Mouse (Mus musculus): Measurements from ENCODE around the gene Hist2h2ab. TPM values are rescaled to one million over a fixed set of nuclear protein-coding genes. Genes with fewer than 3 reads are reported as not detected.
"Not testable (repeated sequence)": the region's sequence is repeated elsewhere in the genome, so short reads cannot be mapped to it uniquely, and the experiment has no call there.

Hist2h2ab gene
- total and polyA plus RNA-seq, 2 experiments from 2014 or later = 41.6 TPM; not detected in 1

DNA sequence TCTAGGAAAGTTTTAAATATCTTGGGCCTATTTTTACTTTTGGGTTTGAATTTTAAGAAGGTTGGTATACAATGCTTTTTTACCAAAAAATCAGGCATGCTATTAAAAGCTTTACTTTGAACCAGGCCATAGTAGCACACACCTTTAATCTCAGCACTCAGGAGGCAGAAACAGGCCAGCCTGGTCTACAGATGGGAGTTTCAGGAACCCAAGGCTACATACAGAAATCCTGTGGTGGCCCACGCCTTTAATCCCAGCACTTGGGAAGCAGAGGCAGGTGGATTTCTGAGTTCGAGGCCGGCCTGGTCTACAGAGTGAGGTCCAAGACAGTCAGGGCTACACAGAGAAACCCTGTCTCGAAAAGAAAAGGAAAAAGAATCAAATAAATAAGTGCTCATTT lies 47.9 kb downstream of the Hist2h2ab start:
- no peak overlapping the region for H3K9ac ChIP-seq (replicated peaks; ENCODE audit: low read depth, low read length)
- DNase-seq (ENCODE audit: low spot score) (no peak), ATAC-seq (ENCODE audit: insufficient read depth, low read depth) (no peak)
- TF ChIP-seq CTCF (IDR thresholded peaks at IDR 0.05; ENCODE audit: low read depth) (no peak), EP300 (IDR thresholded peaks at IDR 0.05; ENCODE audit: low read depth) (no peak)
- H3K9me3 ChIP-seq (replicated peaks; ENCODE audit: control insufficient read depth, low read length) = no peaks in the 10 kb centered on the region
- H3K4me1 ChIP-seq (ENCODE audit: control insufficient read depth, insufficient read depth) = peaks cover 17% of the 10 kb centered on the region; the same call in 1 of the 2 replicates
- H3K27ac ChIP-seq (ENCODE audit: low read depth) = 0 out of 2 replicates have a peak overlapping the region, but pooled peaks have one; percentile 92
- H3K4me3 ChIP-seq (ENCODE audit: low read depth, low read length) = no peak overlapping the region
- H3K36me3 ChIP-seq (replicated peaks; ENCODE audit: control insufficient read depth, insufficient read depth, low read length) = no peaks in the 10 kb centered on the region
- H3K27me3 ChIP-seq (ENCODE audit: control insufficient read depth, insufficient read depth, low read length) = no peaks in the 10 kb centered on the region
- peak overlapping the region; percentile 56; the same call in 1 of the 2 replicates for H3K4me2 ChIP-seq (ENCODE audit: low read depth, low read length)
- 89% methylated on average over 4 of the region's 4 CpGs for WGBS

DNA sequence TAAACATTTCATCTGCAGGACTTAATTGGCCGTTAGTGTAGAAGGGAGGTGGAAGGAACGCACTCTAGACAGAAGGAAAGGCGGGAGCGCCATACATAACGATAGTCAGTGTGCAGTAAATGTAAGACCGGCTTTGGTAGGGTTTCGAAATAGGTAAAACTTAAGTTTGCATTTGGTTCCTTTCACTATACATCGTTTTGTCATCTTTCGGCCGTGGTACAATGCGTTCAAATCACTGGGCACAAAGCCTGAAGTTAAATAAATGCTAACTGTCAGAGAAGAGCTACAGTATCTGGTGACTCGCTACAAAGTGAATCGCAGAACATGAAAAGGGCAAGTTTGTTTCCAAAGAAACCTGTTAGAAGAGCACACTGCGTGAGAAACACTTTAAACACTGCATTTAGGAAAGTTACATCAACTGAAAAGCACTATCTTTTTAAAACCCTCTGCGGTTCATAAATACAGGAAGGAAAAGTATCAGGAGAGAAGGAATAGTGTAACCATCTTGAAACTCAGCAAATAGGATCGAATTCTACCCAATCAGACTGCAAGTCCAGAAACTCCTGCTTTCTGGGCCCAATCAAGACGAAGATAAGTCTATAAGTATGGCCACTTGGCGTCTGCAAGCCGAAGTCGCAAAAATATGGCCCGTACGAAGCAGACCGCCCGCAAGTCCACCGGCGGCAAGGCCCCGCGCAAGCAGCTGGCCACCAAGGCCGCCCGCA lies 48.5 kb downstream of the Hist2h2ab start, which contains the start of gene Hist2h3b:
TSS of gene Hist2h3b (plus strand) at position 604 of the 725 bp plus-strand sequence.
- Histone ChIP-seq H3K4me2 (ENCODE audit: low read depth, low read length) (peak within 1 kb of the TSS; percentile 75), H3K9ac (replicated peaks; ENCODE audit: low read depth, low read length) (peak within 1 kb of the TSS; percentile 60), H3K4me1 (ENCODE audit: control insufficient read depth, insufficient read depth) (peaks cover 17% of the 10 kb centered on the region; the same call in 1 of the 2 replicates), H3K4me3 (ENCODE audit: low read depth, low read length) (peak within 1 kb of the TSS; percentile 54), H3K27me3 (ENCODE audit: control insufficient read depth, insufficient read depth, low read length) (no peaks in the 10 kb centered on the region), H3K9me3 (replicated peaks; ENCODE audit: control insufficient read depth, low read length) (no peaks in the 10 kb centered on the region), H3K36me3 (replicated peaks; ENCODE audit: control insufficient read depth, insufficient read depth, low read length) (no peaks in the 10 kb centered on the region), H3K27ac (ENCODE audit: low read depth) (peak within 1 kb of the TSS; percentile 95)
- DNase-seq (ENCODE audit: low spot score) (peak; percentile 85), ATAC-seq (ENCODE audit: insufficient read depth, low read depth) (peak; percentile 45)
- 29% methylated on average over 29 of the region's 30 CpGs for WGBS
- TF ChIP-seq EP300 (IDR thresholded peaks at IDR 0.05; ENCODE audit: low read depth) (no peak), CTCF (IDR thresholded peaks at IDR 0.05; ENCODE audit: low read depth) (no peak)

DNA sequence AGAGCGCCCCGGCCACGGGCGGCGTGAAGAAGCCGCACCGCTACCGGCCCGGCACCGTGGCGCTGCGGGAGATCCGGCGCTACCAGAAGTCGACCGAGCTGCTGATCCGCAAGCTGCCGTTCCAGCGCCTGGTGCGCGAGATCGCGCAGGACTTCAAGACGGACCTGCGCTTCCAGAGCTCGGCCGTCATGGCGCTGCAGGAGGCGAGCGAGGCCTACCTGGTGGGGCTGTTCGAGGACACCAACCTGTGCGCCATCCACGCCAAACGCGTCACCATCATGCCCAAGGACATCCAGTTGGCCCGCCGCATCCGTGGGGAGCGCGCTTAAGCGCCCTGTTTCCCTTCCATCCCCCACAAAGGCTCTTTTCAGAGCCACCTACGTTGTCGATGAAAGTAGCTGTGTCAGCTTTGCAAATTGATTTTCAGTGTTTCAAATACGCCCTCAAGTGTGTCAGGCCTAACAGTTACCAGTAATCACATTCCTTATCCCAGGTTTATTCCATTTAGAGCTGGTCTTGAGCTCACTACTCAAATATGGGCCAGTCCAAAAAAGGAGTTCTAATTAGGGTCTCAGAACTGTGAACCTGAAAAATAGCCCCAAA lies 49.2 kb downstream of the Hist2h2ab start:
- peak overlapping the region; percentile 60 for H3K9ac ChIP-seq (replicated peaks; ENCODE audit: low read depth, low read length)
- not testable (repeated sequence) for H3K36me3 ChIP-seq (replicated peaks; ENCODE audit: control insufficient read depth, insufficient read depth, low read length); DNase-seq (ENCODE audit: low spot score); H3K9me3 ChIP-seq (replicated peaks; ENCODE audit: control insufficient read depth, low read length); H3K27me3 ChIP-seq (ENCODE audit: control insufficient read depth, insufficient read depth, low read length)
- WGBS = 2% methylated on average over 9 of the region's 44 CpGs
- peak overlapping the region; percentile 95 for H3K27ac ChIP-seq (ENCODE audit: low read depth)
- peak overlapping the region; percentile 75 for H3K4me2 ChIP-seq (ENCODE audit: low read depth, low read length)
- peak overlapping the region; percentile 54 for H3K4me3 ChIP-seq (ENCODE audit: low read depth, low read length)
- H3K4me1 ChIP-seq (ENCODE audit: control insufficient read depth, insufficient read depth) = peaks cover 17% of the 10 kb centered on the region; the same call in 1 of the 2 replicates
- peak; percentile 30 for ATAC-seq (ENCODE audit: insufficient read depth, low read depth)

Small RNA genes within 50 kb of the gene (microRNA-seq; reads per million reads assigned to microRNA genes)
- gene Gm44492 (0.54 reads per million), gene Gm47311 (not detected), gene Gm47313 (not detected)

Other genes starting within 250 kb of the Hist2h2ab start
- gene Plekho1, start 223.9 kb upstream of the Hist2h2ab start, total RNA-seq (2014; rRNA removed; ENCODE audit: low replicate concordance) = 116 and 138 TPM in 2 replicates
- 74.9 and 94.8 TPM in 2 replicates for gene Plekho1, start 223.9 kb upstream of the Hist2h2ab start, polyA plus RNA-seq (2015; fragmentation: Nextera tagmentation; extraction: Ambion mirVana)
- 10.5 and 17.3 TPM in 2 replicates for gene Vps45, start 161.4 kb upstream of the Hist2h2ab start, total RNA-seq (2014; rRNA removed; ENCODE audit: low replicate concordance)
- 42.9 and 49.4 TPM in 2 replicates for gene Vps45, start 161.4 kb upstream of the Hist2h2ab start, polyA plus RNA-seq (2015; fragmentation: Nextera tagmentation; extraction: Ambion mirVana)
- 17.6 and 21.9 TPM in 2 replicates for gene Otud7b, start 115.3 kb upstream of the Hist2h2ab start, total RNA-seq (2014; rRNA removed; ENCODE audit: low replicate concordance)
- gene Otud7b, start 115.3 kb upstream of the Hist2h2ab start, polyA plus RNA-seq (2015; fragmentation: Nextera tagmentation; extraction: Ambion mirVana) = 16.8 and 21.7 TPM in 2 replicates
- gene Mtmr11, start 57.9 kb upstream of the Hist2h2ab start, total RNA-seq (2014; rRNA removed; ENCODE audit: low replicate concordance) = 4.4 and 18.9 TPM in 2 replicates
- 6.8 and 6.9 TPM in 2 replicates for gene Mtmr11, start 57.9 kb upstream of the Hist2h2ab start, polyA plus RNA-seq (2015; fragmentation: Nextera tagmentation; extraction: Ambion mirVana)
- gene Sf3b4, start 47.5 kb upstream of the Hist2h2ab start, total RNA-seq (2014; rRNA removed; ENCODE audit: low replicate concordance) = 34.5 and 41.7 TPM in 2 replicates
- 48.3 and 48.6 TPM in 2 replicates for gene Sf3b4, start 47.5 kb upstream of the Hist2h2ab start, polyA plus RNA-seq (2015; fragmentation: Nextera tagmentation; extraction: Ambion mirVana)
- gene Sv2a, start 38.7 kb upstream of the Hist2h2ab start, total RNA-seq (2014; rRNA removed; ENCODE audit: low replicate concordance) = 9.8 and 15.4 TPM in 2 replicates
- gene Sv2a, start 38.7 kb upstream of the Hist2h2ab start, polyA plus RNA-seq (2015; fragmentation: Nextera tagmentation; extraction: Ambion mirVana) = 10.8 and 11.2 TPM in 2 replicates
- gene Bola1, start 156 bp upstream of the Hist2h2ab start, total RNA-seq (2014; rRNA removed; ENCODE audit: low replicate concordance) = 30.0 and 78.1 TPM in 2 replicates
- 52.4 and 55.3 TPM in 2 replicates for gene Bola1, start 156 bp upstream of the Hist2h2ab start, polyA plus RNA-seq (2015; fragmentation: Nextera tagmentation; extraction: Ambion mirVana)
- 861 and 913 TPM in 2 replicates for gene Hist2h2ac, start 1.0 kb downstream of the Hist2h2ab start, total RNA-seq (2014; rRNA removed; ENCODE audit: low replicate concordance)
- 2.5 and 3.4 TPM in 2 replicates for gene Hist2h2ac, start 1.0 kb downstream of the Hist2h2ab start, polyA plus RNA-seq (2015; fragmentation: Nextera tagmentation; extraction: Ambion mirVana)
- gene Hist2h2be, start 1.3 kb downstream of the Hist2h2ab start, total RNA-seq (2014; rRNA removed; ENCODE audit: low replicate concordance) = 13.2 and 22.1 TPM in 2 replicates
- gene Hist2h2be, start 1.3 kb downstream of the Hist2h2ab start, polyA plus RNA-seq (2015; fragmentation: Nextera tagmentation; extraction: Ambion mirVana) = 6.4 and 7.6 TPM in 2 replicates
- gene Hist2h3c2, start 19.3 kb downstream of the Hist2h2ab start, total RNA-seq (2014; rRNA removed; ENCODE audit: low replicate concordance) = 551 and 927 TPM in 2 replicates
- 2.3 and 2.6 TPM in 2 replicates for gene Hist2h3c2, start 19.3 kb downstream of the Hist2h2ab start, polyA plus RNA-seq (2015; fragmentation: Nextera tagmentation; extraction: Ambion mirVana)
- gene Hist2h2aa2, start 20.4 kb downstream of the Hist2h2ab start, total RNA-seq (2014; rRNA removed; ENCODE audit: low replicate concordance) = 1,879 and 2,872 TPM in 2 replicates
- gene Hist2h2aa2, start 20.4 kb downstream of the Hist2h2ab start, polyA plus RNA-seq (2015; fragmentation: Nextera tagmentation; extraction: Ambion mirVana) = 101 and 115 TPM in 2 replicates
- 1,660 and 2,559 TPM in 2 replicates for gene Hist2h2aa1, start 25.6 kb downstream of the Hist2h2ab start, total RNA-seq (2014; rRNA removed; ENCODE audit: low replicate concordance)
- gene Hist2h2aa1, start 25.6 kb downstream of the Hist2h2ab start, polyA plus RNA-seq (2015; fragmentation: Nextera tagmentation; extraction: Ambion mirVana) = 22.0 and 24.6 TPM in 2 replicates
- not detected in 2 replicates for gene Hist2h3c1, start 26.8 kb downstream of the Hist2h2ab start, total RNA-seq (2014; rRNA removed; ENCODE audit: low replicate concordance)
- gene Hist2h3c1, start 26.8 kb downstream of the Hist2h2ab start, polyA plus RNA-seq (2015; fragmentation: Nextera tagmentation; extraction: Ambion mirVana) = 0.19 and 0.41 TPM in 2 replicates
- gene Hist2h4, start 43.4 kb downstream of the Hist2h2ab start, total RNA-seq (2014; rRNA removed; ENCODE audit: low replicate concordance) = 129 and 135 TPM in 2 replicates
- gene Hist2h4, start 43.4 kb downstream of the Hist2h2ab start, polyA plus RNA-seq (2015; fragmentation: Nextera tagmentation; extraction: Ambion mirVana) = 5.4 and 5.9 TPM in 2 replicates
- 1,066 and 1,627 TPM in 2 replicates for gene Hist2h3b, start 48.8 kb downstream of the Hist2h2ab start, total RNA-seq (2014; rRNA removed; ENCODE audit: low replicate concordance)
- 13.1 and 16.2 TPM in 2 replicates for gene Hist2h3b, start 48.8 kb downstream of the Hist2h2ab start, polyA plus RNA-seq (2015; fragmentation: Nextera tagmentation; extraction: Ambion mirVana)
- gene Hist2h2bb, start 49.9 kb downstream of the Hist2h2ab start, total RNA-seq (2014; rRNA removed; ENCODE audit: low replicate concordance) = 225 and 283 TPM in 2 replicates
- gene Hist2h2bb, start 49.9 kb downstream of the Hist2h2ab start, polyA plus RNA-seq (2015; fragmentation: Nextera tagmentation; extraction: Ambion mirVana) = 0.59 and 1.7 TPM in 2 replicates
- gene Fcgr1, start 74.1 kb downstream of the Hist2h2ab start, total RNA-seq (2014; rRNA removed; ENCODE audit: low replicate concordance) = 1.1 and 3.0 TPM in 2 replicates
- 1.2 and 1.5 TPM in 2 replicates for gene Fcgr1, start 74.1 kb downstream of the Hist2h2ab start, polyA plus RNA-seq (2015; fragmentation: Nextera tagmentation; extraction: Ambion mirVana)
- not detected in 2 replicates for gene BC107364, start 232.4 kb downstream of the Hist2h2ab start, total RNA-seq (2014; rRNA removed; ENCODE audit: low replicate concordance)
- gene BC107364, start 232.4 kb downstream of the Hist2h2ab start, polyA plus RNA-seq (2015; fragmentation: Nextera tagmentation; extraction: Ambion mirVana) = 0.40 and 0.41 TPM in 2 replicates